Mouse (Mus musculus): ENCODE results near the gene Ccdc70.
"Not testable (repeated sequence)": the region's sequence is repeated elsewhere in the genome, so short reads cannot be mapped to it uniquely, and the experiment has no call there.

DNA sequence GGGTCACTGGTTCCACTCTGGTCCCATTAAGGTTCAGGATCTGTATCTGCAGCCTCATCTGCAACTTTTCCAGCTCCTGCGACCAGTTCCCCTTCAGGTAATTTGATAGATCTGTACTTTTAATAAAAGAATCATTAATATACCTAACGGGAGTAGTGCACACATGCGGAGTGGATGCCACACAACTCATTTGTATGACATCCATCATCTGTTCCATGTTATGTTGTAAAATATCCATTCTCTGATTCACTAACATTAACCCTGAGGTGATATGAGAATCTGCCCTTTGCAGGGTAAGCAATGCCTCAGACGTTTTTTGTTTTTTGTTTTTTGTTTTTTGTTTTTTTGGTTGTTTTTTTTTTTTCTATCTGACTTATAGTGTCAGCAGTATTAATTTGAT lies 31.5 kb upstream of the Ccdc70 start, which contains the start of gene Defb35:
- not testable (repeated sequence) for TF ChIP-seq CTCF (IDR thresholded peaks at IDR 0.05; ENCODE audit: borderline replicate concordance, insufficient read depth, low read depth, low read length); POLR2A (IDR thresholded peaks at IDR 0.05; ENCODE audit: borderline replicate concordance, insufficient read depth, low read length)
